Mouse (Mus musculus) liver, embryonic 16.5 days (tissue): ENCODE measurements around the gene B3gntl1. TPM values are rescaled to one million over a fixed set of nuclear protein-coding genes. Genes with fewer than 3 reads are reported as not detected.
"Not testable (repeated sequence)": the region's sequence is repeated elsewhere in the genome, so short reads cannot be mapped to it uniquely, and the experiment has no call there.

ENCODE experiments used
- ATAC-seq: fragments of 200-750 bp; cut with Nextera tagmentation; 2 replicates; pipeline ENCODE4 v1.8.0; 2017; ENCODE audit warnings: low read depth, mild to moderate bottlenecking, moderate number of reproducible peaks, moderate library complexity
- H3K27ac ChIP-seq: fragments of 300-500 bp; sonication (generic); 2 replicates; pipeline ENCODE4 v1.5.1; 2014; ENCODE audit warnings: mild to moderate bottlenecking, low read length
- H3K27me3 ChIP-seq: fragments of 300-500 bp; sonication (generic); 2 replicates; pipeline ENCODE4 v1.6.1; 2014; ENCODE audit warnings: low read depth, low read length, mixed read lengths; ENCODE audit not compliant: control insufficient read depth, insufficient read depth
- H3K36me3 ChIP-seq: fragments of 300-500 bp; sonication (generic); 2 replicates; pipeline ENCODE4 v1.6.1; 2014; ENCODE audit warnings: mild to moderate bottlenecking; ENCODE audit not compliant: control insufficient read depth, insufficient read depth
- H3K4me1 ChIP-seq: fragments of 300-500 bp; sonication (generic); 2 replicates; pipeline ENCODE4 v1.6.1; 2014; ENCODE audit warnings: low read depth, low read length, mixed read lengths; ENCODE audit not compliant: control insufficient read depth
- H3K4me2 ChIP-seq: fragments of 300-500 bp; sonication (generic); 2 replicates; pipeline ENCODE4 v1.6.1; 2014; ENCODE audit warnings: low read depth, low read length, mixed read lengths
- H3K4me3 ChIP-seq: fragments of 300-500 bp; sonication (generic); 2 replicates; pipeline ENCODE4 v1.5.1; 2014; ENCODE audit warnings: low read depth, mild to moderate bottlenecking, low read length
- H3K9ac ChIP-seq: fragments of 300-500 bp; sonication (generic); 2 replicates; pipeline ENCODE4 v1.6.1; 2014; ENCODE audit warnings: low read depth, low read length
- H3K9me3 ChIP-seq: fragments of 300-500 bp; sonication (generic); replicated peaks from 2 replicates; pipeline ENCODE4 v1.6.1; 2016; ENCODE audit warnings: low read length; ENCODE audit not compliant: control insufficient read depth
- WGBS: fragments of 180-500 bp; shearing (Covaris S2); extraction: QIAGEN DNeasy Blood & Tissue Kit; methylation state at CpG from one replicate; pipeline ENCODE4 v1.1.7; 2014; ENCODE audit not compliant: insufficient replicate concordance; 5-methylcytosine and 5-hydroxymethylcytosine counted together
- polyA plus RNA-seq: library from polyadenylated mRNA; unstranded; fragments of >200 nt; fragmentation: Nextera tagmentation; extraction: Ambion mirVana; gene quantifications from 2 replicates; pipeline ENCODE4 v1.2.1, GENCODE M21; 2015

The B3gntl1 gene
- polyA plus RNA-seq, 1 experiment from 2014 or later: 1.8 TPM

DNA sequence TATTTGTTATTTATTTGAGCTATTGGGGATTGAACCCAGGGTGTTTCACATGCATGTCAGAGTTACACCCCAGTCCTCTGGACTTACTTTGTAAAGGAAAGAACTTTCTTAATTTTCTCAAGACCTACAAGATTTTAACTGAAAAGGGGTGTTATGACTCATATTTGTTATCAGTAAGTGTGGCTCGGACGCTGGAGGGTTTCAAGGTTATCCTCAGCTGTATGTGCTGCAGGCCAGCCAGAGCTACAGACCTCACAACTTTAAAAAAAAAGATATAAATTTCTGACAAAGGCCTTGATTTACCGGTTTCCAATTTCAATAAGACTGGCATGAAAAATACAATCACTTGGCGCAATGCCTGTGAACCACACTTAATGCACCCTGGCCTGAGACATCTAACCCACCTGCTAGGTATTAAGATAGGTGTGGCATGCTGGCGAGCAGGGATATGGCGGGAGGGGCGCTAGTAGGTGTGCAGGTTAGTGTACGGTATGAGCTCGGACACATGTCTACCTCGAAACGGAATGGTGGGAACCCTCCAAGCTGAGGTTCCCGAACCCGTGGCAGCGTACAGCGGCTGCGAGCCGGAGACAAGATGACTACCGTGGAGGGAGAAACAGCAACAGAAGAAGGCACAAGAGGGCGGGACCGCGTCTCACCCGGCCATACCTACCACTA lies 502 bp downstream of the B3gntl1 start:
- Histone ChIP-seq H3K4me3 (peak overlapping the region; percentile 73), H3K36me3 (no peaks in the 10 kb centered on the region), H3K4me2 (peak overlapping the region; percentile 95), H3K9me3 (no peaks in the 10 kb centered on the region), H3K27me3 (no peaks in the 10 kb centered on the region), H3K27ac (peak overlapping the region; percentile 80), H3K4me1 (peaks cover 8% of the 10 kb centered on the region), H3K9ac (peak overlapping the region; percentile 62)
- WGBS: under 1% methylated on average over 22 of the region's 22 CpGs
- ATAC-seq: peak; percentile 1

GRCm38 (mm10) chr11:121670926-121671325 lies 2.0 kb downstream of the B3gntl1 start:
- H3K9ac ChIP-seq: no peak overlapping the region
- peaks cover 8% of the 10 kb centered on the region for H3K4me1 ChIP-seq
- no peaks in the 10 kb centered on the region for H3K27me3 ChIP-seq
- no peak overlapping the region for H3K27ac ChIP-seq
- no peaks in the 10 kb centered on the region for H3K36me3 ChIP-seq
- H3K4me2 ChIP-seq: no peak overlapping the region
- WGBS: 81% methylated on average over 5 of the region's 5 CpGs
- no peak for ATAC-seq
- H3K4me3 ChIP-seq: no peak overlapping the region
- no peaks in the 10 kb centered on the region for H3K9me3 ChIP-seq

GRCm38 (mm10) chr11:121668776-121669175 lies 4.2 kb downstream of the B3gntl1 start:
- Histone ChIP-seq H3K4me1 (peaks cover 8% of the 10 kb centered on the region), H3K27ac (no peak overlapping the region), H3K9ac (no peak overlapping the region), H3K27me3 (no peaks in the 10 kb centered on the region), H3K4me3 (no peak overlapping the region), H3K9me3 (no peaks in the 10 kb centered on the region), H3K36me3 (no peaks in the 10 kb centered on the region), H3K4me2 (no peak overlapping the region)
- no peak for ATAC-seq
- 77% methylated on average over 5 of the region's 5 CpGs for whole genome bisulfite sequencing

- Histone ChIP-seq H3K4me2 (no peak overlapping the region), H3K4me3 (no peak overlapping the region), H3K27ac (no peak overlapping the region), H3K27me3 (no peaks in the 10 kb centered on the region), H3K4me1 (peaks cover under 1% of the 10 kb centered on the region), H3K36me3 (no peaks in the 10 kb centered on the region), H3K9me3 (no peaks in the 10 kb centered on the region), H3K9ac (no peak overlapping the region)
- no peak for ATAC-seq
- 81% methylated on average over 4 of the region's 4 CpGs for WGBS
Measured at GRCm38 (mm10) chr11:121667541-121667940, 5.4 kb downstream of the B3gntl1 start.

- H3K36me3 ChIP-seq: no peaks in the 10 kb centered on the region
Measured at GRCm38 (mm10) chr11:121661116-121661515, 11.8 kb downstream of the B3gntl1 start.

GRCm38 (mm10) chr11:121660604-121661003 lies 12.3 kb downstream of the B3gntl1 start:
- not testable (repeated sequence) for H3K4me3 ChIP-seq, H3K9ac ChIP-seq, H3K27ac ChIP-seq, H3K4me2 ChIP-seq, H3K27me3 ChIP-seq, H3K4me1 ChIP-seq, H3K9me3 ChIP-seq, H3K36me3 ChIP-seq, ATAC-seq
- WGBS: 81% methylated on average over 2 of the region's 2 CpGs

More at GRCm38 (mm10) chr11:121661116-121661515, 11.8 kb downstream of the B3gntl1 start:
- Histone ChIP-seq H3K27me3 (no peaks in the 10 kb centered on the region), H3K9me3 (no peaks in the 10 kb centered on the region), H3K4me2 (no peak overlapping the region), H3K4me3 (no peak overlapping the region), H3K4me1 (no peaks in the 10 kb centered on the region), H3K27ac (no peak overlapping the region), H3K9ac (no peak overlapping the region)
- 76% methylated on average over 2 of the region's 2 CpGs for WGBS
- no peak for ATAC-seq

GRCm38 (mm10) chr11:121658151-121658550 lies 14.8 kb downstream of the B3gntl1 start:
- Histone ChIP-seq H3K27ac (no peak overlapping the region), H3K36me3 (no peaks in the 10 kb centered on the region), H3K4me1 (no peaks in the 10 kb centered on the region), H3K4me3 (no peak overlapping the region), H3K4me2 (no peak overlapping the region), H3K27me3 (no peaks in the 10 kb centered on the region), H3K9me3 (no peaks in the 10 kb centered on the region), H3K9ac (no peak overlapping the region)
- no peak for ATAC-seq
- 41% methylated on average over 1 of the region's 1 CpGs for WGBS

DNA sequence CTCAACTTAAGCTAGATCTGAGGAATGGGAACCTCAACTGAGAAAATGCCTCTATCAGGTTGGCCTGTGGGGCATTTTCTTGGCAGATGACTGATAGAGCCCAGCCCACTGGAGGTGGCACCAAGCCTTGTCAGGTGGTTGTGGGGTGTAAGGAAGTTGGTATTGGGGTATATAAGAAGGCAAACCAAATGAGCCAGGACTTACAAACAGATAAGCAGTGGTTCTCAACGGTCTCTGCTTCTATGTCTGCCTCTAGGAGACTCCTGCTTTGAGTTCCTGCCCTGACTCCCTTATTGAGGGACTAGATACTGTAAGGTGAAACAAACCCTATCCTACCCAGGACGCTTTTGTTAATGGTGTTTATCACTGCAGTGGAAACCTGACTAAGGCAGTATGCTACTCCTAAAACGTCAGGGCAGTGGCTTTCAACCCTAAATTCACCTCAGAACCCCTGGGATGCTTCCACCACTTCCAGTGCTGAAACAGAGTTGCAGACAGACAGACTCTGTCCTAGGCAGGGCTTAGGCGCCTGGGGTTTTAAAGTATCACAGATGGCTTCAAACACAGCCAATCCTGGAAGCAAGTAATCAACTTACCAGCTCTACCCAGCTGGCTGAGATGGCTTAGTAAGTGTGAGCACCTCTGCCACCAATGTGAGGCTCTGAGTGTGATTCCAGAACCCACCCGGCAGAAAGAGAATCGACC lies 17.0 kb downstream of the B3gntl1 start:
- Histone ChIP-seq H3K4me3 (no peak overlapping the region), H3K9me3 (no peaks in the 10 kb centered on the region), H3K27ac (no peak overlapping the region), H3K9ac (no peak overlapping the region), H3K4me1 (no peaks in the 10 kb centered on the region), H3K27me3 (no peaks in the 10 kb centered on the region), H3K4me2 (no peak overlapping the region), H3K36me3 (no peaks in the 10 kb centered on the region)
- 52% methylated on average over 6 of the region's 6 CpGs for WGBS
- no peak for ATAC-seq

GRCm38 (mm10) chr11:121655166-121655806 lies 17.7 kb downstream of the B3gntl1 start:
- WGBS: 33% methylated on average over 6 of the region's 6 CpGs
- ATAC-seq: no peak
- Histone ChIP-seq H3K4me3 (no peak overlapping the region), H3K36me3 (no peaks in the 10 kb centered on the region), H3K4me1 (no peaks in the 10 kb centered on the region), H3K4me2 (no peak overlapping the region), H3K9me3 (no peaks in the 10 kb centered on the region), H3K27me3 (no peaks in the 10 kb centered on the region), H3K27ac (no peak overlapping the region), H3K9ac (no peak overlapping the region)
